Mouse (Mus musculus): Measurements from ENCODE around the gene Kbtbd2. TPM values are rescaled to one million over a fixed set of nuclear protein-coding genes. Genes with fewer than 3 reads are reported as not detected.

The Kbtbd2 gene
- total and polyA plus RNA-seq, 3 experiments = 9.3 to 34.2 (median 11.0) TPM

DNA sequence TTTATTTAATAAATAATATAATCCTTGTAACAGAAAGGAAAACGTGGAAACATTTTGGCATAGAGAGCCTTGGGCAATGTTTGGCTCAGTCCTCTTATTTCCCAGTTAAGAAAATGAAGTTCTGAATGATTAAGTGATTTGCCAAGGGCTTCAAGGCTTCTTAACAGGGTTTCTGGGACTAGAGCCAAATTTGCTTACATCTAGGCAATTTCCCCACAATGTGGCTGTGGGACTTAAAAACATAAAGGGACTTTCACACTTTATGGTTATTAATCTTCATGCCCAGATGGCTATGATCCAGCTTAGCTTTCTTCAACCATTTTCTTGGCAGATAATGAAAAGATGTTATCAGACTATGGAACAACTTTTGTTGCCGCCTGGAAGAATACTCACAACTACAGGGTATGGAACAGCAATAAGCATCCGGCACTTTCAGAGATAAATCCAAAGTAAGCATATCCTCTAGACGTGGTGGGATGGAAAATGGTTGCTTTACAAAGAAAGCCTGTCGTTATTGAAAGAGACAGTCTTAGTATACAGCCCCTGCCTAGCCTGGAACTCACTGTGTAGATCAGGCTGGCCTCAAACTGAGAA lies 51.6 kb downstream of the Kbtbd2 start:
- Histone ChIP-seq H3K9ac (ENCODE audit: insufficient read depth, low read depth) (no peak overlapping the region), H3K4me2 (ENCODE audit: insufficient read depth, low read depth, poor library complexity, severe bottlenecking) (no peak overlapping the region), H3K79me2 (replicated peaks; ENCODE audit: control insufficient read depth, extremely low read depth, insufficient read depth, poor library complexity, severe bottlenecking) (no peaks in the 10 kb centered on the region), H3K9me3 (replicated peaks; ENCODE audit: low read length) (no peaks in the 10 kb centered on the region), H3K27me3 (replicated peaks) (no peaks in the 10 kb centered on the region), H3K27ac (ENCODE audit: insufficient read depth, low read depth) (no peak overlapping the region), H3K4me3 (replicated peaks in 1 of 3; ENCODE audit: low read depth in 2 of 3, low read length in 2 of 3, poor library complexity in 1 of 3) (no peak overlapping the region), H3K36me3 (replicated peaks in 1 of 2; ENCODE audit: control insufficient read depth in 1 of 2, insufficient read depth in 1 of 2, low read length in 1 of 2) (peaks cover 15 to 31% of the 10 kb centered on the region in 2 experiments), H3K4me1 (ENCODE audit: control insufficient read depth in 1 of 2, insufficient read depth in 2 of 2) (no peaks in the 10 kb centered on the region)
- DNase-seq (ENCODE audit: extremely low read depth) = no peak
- in situ Hi-C loops (cut with MboI; ENCODE audit: low pct_ligation_motif_present, low pct_unique_long_range_greater_than_20kb, low sequenced_read_pairs) (no loop called here), dilution Hi-C loops (cut with MboI; ENCODE audit: extremely low pct_ligation_motif_present, extremely low pct_unique_long_range_greater_than_20kb, low sequenced_read_pairs) (no loop called here)
- TF ChIP-seq ZMIZ1 (IDR thresholded peaks at IDR 0.05; ENCODE audit: low read depth, low read length) (no peak), E2F4 (IDR thresholded peaks at IDR 0.05; ENCODE audit: insufficient replicate concordance, low read depth, low read length) (no peak), RCOR1 (conservative IDR thresholded peaks at IDR 0.05; ENCODE audit: low read depth, low read length) (no peak), MAFK (IDR thresholded peaks at IDR 0.05; ENCODE audit: insufficient replicate concordance, low read length) (no peak), ZNF384 (IDR thresholded peaks at IDR 0.05; ENCODE audit: low read depth, low read length) (no peak), ZC3H11A (IDR thresholded peaks at IDR 0.05; ENCODE audit: low read depth, low read length) (no peak)

DNA sequence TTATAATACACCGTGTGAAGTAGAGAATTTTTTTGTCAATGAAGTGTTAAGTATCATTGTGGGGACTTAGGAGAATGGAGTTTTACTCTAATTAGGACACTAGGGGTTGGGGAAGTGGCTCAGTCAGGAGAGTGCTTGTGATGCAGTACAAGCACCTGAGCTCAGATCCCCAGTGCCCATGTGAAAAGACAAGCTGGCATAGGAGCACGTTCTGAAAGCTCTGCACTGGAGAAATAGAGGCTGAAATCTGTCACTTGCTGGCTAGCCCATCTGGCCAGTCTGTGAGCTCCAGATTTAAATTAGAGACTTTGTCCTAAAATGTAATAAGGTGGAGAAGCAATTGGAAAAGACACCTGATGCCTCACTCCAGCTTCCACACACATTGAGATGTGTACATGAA lies 65.1 kb downstream of the Kbtbd2 start:
- no peaks in the 10 kb centered on the region for H3K79me2 ChIP-seq (replicated peaks; ENCODE audit: control insufficient read depth, extremely low read depth, insufficient read depth, poor library complexity, severe bottlenecking)
- no peak overlapping the region for H3K27ac ChIP-seq (ENCODE audit: insufficient read depth, low read depth)
- no peaks in the 10 kb centered on the region for H3K9me3 ChIP-seq (replicated peaks; ENCODE audit: low read length)
- H3K4me3 ChIP-seq (replicated peaks in 1 of 3; ENCODE audit: low read depth in 2 of 3, low read length in 2 of 3, poor library complexity in 1 of 3) = no peak overlapping the region
- TF ChIP-seq JUND (conservative IDR thresholded peaks at IDR 0.05; ENCODE audit: low read depth, low read length) (no peak), RAD21 (IDR thresholded peaks at IDR 0.05; ENCODE audit: low read depth, low read length) (no peak), MAFK (IDR thresholded peaks at IDR 0.05; ENCODE audit: insufficient replicate concordance, low read length) (no peak), BHLHE40 (IDR thresholded peaks at IDR 0.05; ENCODE audit: low read depth, low read length) (no peak), ZNF384 (IDR thresholded peaks at IDR 0.05; ENCODE audit: low read depth, low read length) (no peak), USF2 (conservative IDR thresholded peaks at IDR 0.05; ENCODE audit: low read depth, low read length) (no peak)
- H3K9ac ChIP-seq (ENCODE audit: insufficient read depth, low read depth) = no peak overlapping the region
- no peak for DNase-seq (ENCODE audit: extremely low read depth)
- in situ Hi-C loops (cut with MboI; ENCODE audit: low pct_ligation_motif_present, low pct_unique_long_range_greater_than_20kb, low sequenced_read_pairs) (no loop called here), dilution Hi-C loops (cut with MboI; ENCODE audit: extremely low pct_ligation_motif_present, extremely low pct_unique_long_range_greater_than_20kb, low sequenced_read_pairs) (no loop called here)
- H3K4me2 ChIP-seq (ENCODE audit: insufficient read depth, low read depth, poor library complexity, severe bottlenecking) = no peak overlapping the region
- H3K4me1 ChIP-seq (ENCODE audit: control insufficient read depth in 1 of 2, insufficient read depth in 2 of 2) = peaks cover 0 to 9% of the 10 kb centered on the region in 2 experiments; a peak in 2 of 4 replicates
- peaks cover 23 to 74% of the 10 kb centered on the region in 2 experiments for H3K36me3 ChIP-seq (replicated peaks in 1 of 2; ENCODE audit: control insufficient read depth in 1 of 2, insufficient read depth in 1 of 2, low read length in 1 of 2)
- H3K27me3 ChIP-seq (replicated peaks) = no peaks in the 10 kb centered on the region

Other genes starting within 250 kb of the Kbtbd2 start
- 3.2 and 3.8 TPM in 2 replicates for gene Pde1c, start 228.7 kb downstream of the Kbtbd2 start, total RNA-seq (2012; rRNA removed)
- gene Pde1c, start 228.7 kb downstream of the Kbtbd2 start, total RNA-seq (2014; rRNA removed) = 2.3 and 3.0 TPM in 2 replicates
- gene Pde1c, start 228.7 kb downstream of the Kbtbd2 start, polyA plus RNA-seq (2012; ENCODE audit: insufficient read length, low read depth) = 2.3 and 2.4 TPM in 2 replicates
- 89.3 and 103 TPM in 2 replicates for gene Lsm5, start 93.1 kb downstream of the Kbtbd2 start, total RNA-seq (2012; rRNA removed)
- 298 and 357 TPM in 2 replicates for gene Lsm5, start 93.1 kb downstream of the Kbtbd2 start, total RNA-seq (2014; rRNA removed)
- 80.0 and 98.9 TPM in 2 replicates for gene Lsm5, start 93.1 kb downstream of the Kbtbd2 start, polyA plus RNA-seq (2012; ENCODE audit: insufficient read length, low read depth)
- gene Avl9, start 82.9 kb downstream of the Kbtbd2 start, total RNA-seq (2012; rRNA removed) = 12.8 and 14.1 TPM in 2 replicates
- gene Avl9, start 82.9 kb downstream of the Kbtbd2 start, total RNA-seq (2014; rRNA removed) = 20.4 and 23.5 TPM in 2 replicates
- 11.2 and 13.1 TPM in 2 replicates for gene Avl9, start 82.9 kb downstream of the Kbtbd2 start, polyA plus RNA-seq (2012; ENCODE audit: insufficient read length, low read depth)
- 0.97 and 1.7 TPM in 2 replicates for gene Fkbp9, start 34.2 kb upstream of the Kbtbd2 start, total RNA-seq (2012; rRNA removed)
- not detected in 2 replicates for gene Fkbp9, start 34.2 kb upstream of the Kbtbd2 start, total RNA-seq (2014; rRNA removed)
- 0.07 and 0.08 TPM in 2 replicates for gene Fkbp9, start 34.2 kb upstream of the Kbtbd2 start, polyA plus RNA-seq (2012; ENCODE audit: insufficient read length, low read depth)
- gene Nt5c3, start 126.1 kb upstream of the Kbtbd2 start, total RNA-seq (2012; rRNA removed) = 23.7 and 23.8 TPM in 2 replicates
- gene Nt5c3, start 126.1 kb upstream of the Kbtbd2 start, total RNA-seq (2014; rRNA removed) = 82.4 and 82.5 TPM in 2 replicates
- gene Nt5c3, start 126.1 kb upstream of the Kbtbd2 start, polyA plus RNA-seq (2012; ENCODE audit: insufficient read length, low read depth) = 36.5 and 38.7 TPM in 2 replicates
- gene Vmn1r4, start 126.2 kb upstream of the Kbtbd2 start, total RNA-seq (2012; rRNA removed) = 0.25 and 0.29 TPM in 2 replicates
- gene Vmn1r4, start 126.2 kb upstream of the Kbtbd2 start, total RNA-seq (2014; rRNA removed) = 0.11 and 0.41 TPM in 2 replicates
- gene Vmn1r4, start 126.2 kb upstream of the Kbtbd2 start, polyA plus RNA-seq (2012; ENCODE audit: insufficient read length, low read depth) = 0.11 and 0.12 TPM in 2 replicates
- gene Vmn1r5, start 172.5 kb upstream of the Kbtbd2 start, total RNA-seq (2012; rRNA removed) = not detected in 2 replicates
- gene Vmn1r5, start 172.5 kb upstream of the Kbtbd2 start, total RNA-seq (2014; rRNA removed) = not detected in 2 replicates
- not detected in 2 replicates for gene Vmn1r5, start 172.5 kb upstream of the Kbtbd2 start, polyA plus RNA-seq (2012; ENCODE audit: insufficient read length, low read depth)
- gene Vmn1r6, start 199.4 kb upstream of the Kbtbd2 start, total RNA-seq (2012; rRNA removed) = not detected in 2 replicates
- gene Vmn1r6, start 199.4 kb upstream of the Kbtbd2 start, total RNA-seq (2014; rRNA removed) = not detected in 2 replicates
- gene Vmn1r6, start 199.4 kb upstream of the Kbtbd2 start, polyA plus RNA-seq (2012; ENCODE audit: insufficient read length, low read depth) = not detected in 2 replicates
- gene Vmn1r7, start 227.5 kb upstream of the Kbtbd2 start, total RNA-seq (2012; rRNA removed) = not detected in 2 replicates
- gene Vmn1r7, start 227.5 kb upstream of the Kbtbd2 start, total RNA-seq (2014; rRNA removed) = not detected in 2 replicates
- gene Vmn1r7, start 227.5 kb upstream of the Kbtbd2 start, polyA plus RNA-seq (2012; ENCODE audit: insufficient read length, low read depth) = not detected in 2 replicates
- gene Vmn1r8, start 234.5 kb upstream of the Kbtbd2 start, total RNA-seq (2012; rRNA removed) = not detected in 2 replicates
- gene Vmn1r8, start 234.5 kb upstream of the Kbtbd2 start, total RNA-seq (2014; rRNA removed) = not detected in 2 replicates
- not detected in 2 replicates for gene Vmn1r8, start 234.5 kb upstream of the Kbtbd2 start, polyA plus RNA-seq (2012; ENCODE audit: insufficient read length, low read depth)

All from CH12.LX (cell line).